Mouse (Mus musculus): ENCODE data around the gene Erbb2. TPM values are rescaled to one million over a fixed set of nuclear protein-coding genes. Genes with fewer than 3 reads are reported as not detected.

The Erbb2 gene
- total and polyA plus RNA-seq, 2 experiments: 0.72 to 1.0 TPM

GRCm38 (mm10) chr11:98445679-98446078 is 33.4 kb downstream of the Erbb2 start:
- peak; percentile 91 for DNase-seq (ENCODE audit: extremely low read depth, low read depth, low spot score)

DNA sequence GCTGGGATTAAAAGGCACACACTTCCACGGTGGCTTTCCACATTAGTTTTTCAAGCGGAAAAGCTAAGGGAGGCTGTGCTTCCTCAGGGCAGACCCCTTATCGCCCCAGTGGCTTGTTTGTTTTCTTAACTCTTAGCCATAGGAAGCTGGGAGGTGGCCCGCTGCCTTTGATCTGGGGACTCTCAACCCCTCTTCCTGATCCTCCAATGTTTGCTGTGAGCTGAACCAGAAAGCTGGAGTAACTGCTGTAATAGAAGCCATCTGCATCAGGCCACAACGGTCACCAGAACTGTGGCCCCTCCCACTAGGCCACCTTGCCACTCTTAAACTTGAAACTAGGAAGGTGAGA is 33.9 kb downstream of the Erbb2 start, which contains the start of gene Grb7:
Gene Grb7 (plus strand): TSS at position 182 of the 349 bp plus-strand sequence.
- Histone ChIP-seq H3K4me3 (ENCODE audit: insufficient read depth, low read depth, low read length) (peak within 1 kb of the TSS; percentile 79), H3K79me2 (ENCODE audit: control insufficient read depth, insufficient read depth, low read length) (peaks cover 22% of the 10 kb centered on the region; the same call in 1 of the 2 replicates), H3K9ac (ENCODE audit: low read depth, low read length) (peak within 1 kb of the TSS; percentile 83), H3K36me3 (ENCODE audit: control insufficient read depth, insufficient read depth, low read length) (peaks cover 6% of the 10 kb centered on the region), H3K4me1 (ENCODE audit: control insufficient read depth, insufficient read depth, low read length) (peaks cover 15% of the 10 kb centered on the region; the same call in 1 of the 2 replicates), H3K27ac (replicated peaks; ENCODE audit: insufficient read depth, low read depth, low read length) (peak within 1 kb of the TSS; percentile 97), H3K27me3 (ENCODE audit: control insufficient read depth, insufficient read depth, low read length) (no peaks in the 10 kb centered on the region)
- 3% methylated on average over 5 of the region's 5 CpGs for WGBS
- TF ChIP-seq CTCF (IDR thresholded peaks at IDR 0.05; ENCODE audit: low read depth, low read length): no peak
- no peak for TF ChIP-seq POLR2A (IDR thresholded peaks at IDR 0.05; ENCODE audit: extremely low read depth, insufficient read depth, low read length)
- no peak for DNase-seq (ENCODE audit: extremely low read depth, low read depth, low spot score)

More at GRCm38 (mm10) chr11:98445679-98446078, 33.4 kb downstream of the Erbb2 start:
- Histone ChIP-seq H3K79me2 (ENCODE audit: control insufficient read depth, insufficient read depth, low read length) (peaks cover 21% of the 10 kb centered on the region; the same call in 1 of the 2 replicates), H3K9ac (ENCODE audit: low read depth, low read length) (peak overlapping the region; percentile 71), H3K27me3 (ENCODE audit: control insufficient read depth, insufficient read depth, low read length) (no peaks in the 10 kb centered on the region), H3K4me3 (ENCODE audit: insufficient read depth, low read depth, low read length) (peak overlapping the region; percentile 5; the same call in 1 of the 2 replicates), H3K4me1 (ENCODE audit: control insufficient read depth, insufficient read depth, low read length) (peaks cover 11% of the 10 kb centered on the region; the same call in 1 of the 2 replicates), H3K36me3 (ENCODE audit: control insufficient read depth, insufficient read depth, low read length) (peaks cover under 1% of the 10 kb centered on the region; the same call in 1 of the 2 replicates), H3K27ac (replicated peaks; ENCODE audit: insufficient read depth, low read depth, low read length) (peak overlapping the region; percentile 97)
- 14% methylated on average over 4 of the region's 4 CpGs for WGBS
- no peak for TF ChIP-seq CTCF (IDR thresholded peaks at IDR 0.05; ENCODE audit: low read depth, low read length)
- TF ChIP-seq POLR2A (IDR thresholded peaks at IDR 0.05; ENCODE audit: extremely low read depth, insufficient read depth, low read length): no peak

- Histone ChIP-seq H3K9ac (ENCODE audit: low read depth, low read length) (peak overlapping the region; percentile 83), H3K4me1 (ENCODE audit: control insufficient read depth, insufficient read depth, low read length) (peaks cover 16% of the 10 kb centered on the region; the same call in 1 of the 2 replicates), H3K27me3 (ENCODE audit: control insufficient read depth, insufficient read depth, low read length) (no peaks in the 10 kb centered on the region), H3K27ac (replicated peaks; ENCODE audit: insufficient read depth, low read depth, low read length) (peak overlapping the region; percentile 97), H3K4me3 (ENCODE audit: insufficient read depth, low read depth, low read length) (peak overlapping the region; percentile 79), H3K36me3 (ENCODE audit: control insufficient read depth, insufficient read depth, low read length) (peaks cover 12% of the 10 kb centered on the region), H3K79me2 (ENCODE audit: control insufficient read depth, insufficient read depth, low read length) (peaks cover 23% of the 10 kb centered on the region; the same call in 1 of the 2 replicates)
- WGBS: 2% methylated on average over 33 of the region's 33 CpGs
- TF ChIP-seq CTCF (IDR thresholded peaks at IDR 0.05; ENCODE audit: low read depth, low read length) (no peak), POLR2A (IDR thresholded peaks at IDR 0.05; ENCODE audit: extremely low read depth, insufficient read depth, low read length) (peak; percentile 67; the same call in 1 of the 2 replicates)
- peak; percentile 100 for DNase-seq (ENCODE audit: extremely low read depth, low read depth, low spot score)
Measured at GRCm38 (mm10) chr11:98446562-98447474, 34.5 kb downstream of the Erbb2 start.

DNA sequence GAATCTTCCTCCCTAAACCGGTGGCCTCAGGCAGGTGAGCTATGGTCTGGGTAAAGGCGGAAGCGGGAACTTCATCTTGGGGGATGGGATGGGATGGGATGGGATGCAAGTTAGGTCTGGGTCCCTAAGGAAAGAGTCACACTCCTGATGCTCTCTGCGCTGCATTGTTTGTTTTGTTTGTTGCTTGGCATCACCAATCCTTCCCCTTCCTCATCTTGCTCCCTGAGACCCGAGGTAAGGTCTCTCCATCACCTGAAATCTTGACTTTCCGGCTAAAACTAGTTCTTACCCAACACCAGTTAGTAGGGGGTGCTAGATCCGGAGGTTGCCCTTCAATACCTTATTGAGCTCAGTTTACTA is 35.2 kb downstream of the Erbb2 start:
- H3K27me3 ChIP-seq (ENCODE audit: control insufficient read depth, insufficient read depth, low read length): no peaks in the 10 kb centered on the region

DNA sequence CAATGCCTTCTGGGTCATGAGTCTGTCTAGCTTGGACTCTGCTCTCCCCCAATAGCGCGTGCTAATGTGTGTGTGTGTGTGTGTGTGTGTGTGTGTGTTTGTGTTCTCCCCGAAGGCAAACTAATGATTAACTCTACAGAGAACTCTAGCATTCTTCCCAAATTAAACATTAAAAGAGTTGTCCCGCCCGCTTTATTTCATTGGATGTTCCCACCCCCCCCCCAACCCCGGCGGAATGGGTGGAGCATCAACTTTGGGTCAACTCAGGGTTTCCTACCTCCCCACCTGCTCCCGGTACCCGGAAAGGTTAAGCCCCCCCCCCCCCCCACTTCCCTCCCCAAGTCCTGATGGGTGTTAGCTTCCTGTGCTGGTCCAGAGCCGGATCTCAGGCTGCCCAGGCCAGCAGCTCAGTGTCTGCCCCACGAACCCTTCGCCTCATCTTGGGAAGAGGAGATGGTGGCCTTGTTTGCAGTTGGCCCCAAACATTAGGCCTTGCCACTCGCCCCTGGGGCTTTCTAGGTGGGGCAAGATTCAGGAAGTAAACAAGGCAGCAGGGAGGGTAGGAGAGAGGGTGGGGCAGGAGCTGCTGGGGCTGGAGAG is 36.0 kb downstream of the Erbb2 start:
- Histone ChIP-seq H3K4me3 (ENCODE audit: insufficient read depth, low read depth, low read length) (peak overlapping the region; percentile 87), H3K27me3 (ENCODE audit: control insufficient read depth, insufficient read depth, low read length) (no peaks in the 10 kb centered on the region), H3K4me1 (ENCODE audit: control insufficient read depth, insufficient read depth, low read length) (peaks cover 18% of the 10 kb centered on the region), H3K36me3 (ENCODE audit: control insufficient read depth, insufficient read depth, low read length) (peaks cover 26% of the 10 kb centered on the region), H3K27ac (replicated peaks; ENCODE audit: insufficient read depth, low read depth, low read length) (peak overlapping the region; percentile 97), H3K79me2 (ENCODE audit: control insufficient read depth, insufficient read depth, low read length) (peaks cover 23% of the 10 kb centered on the region; the same call in 1 of the 2 replicates), H3K9ac (ENCODE audit: low read depth, low read length) (peak overlapping the region; percentile 83)
- no peak for TF ChIP-seq CTCF (IDR thresholded peaks at IDR 0.05; ENCODE audit: low read depth, low read length)
- TF ChIP-seq POLR2A (IDR thresholded peaks at IDR 0.05; ENCODE audit: extremely low read depth, insufficient read depth, low read length): 0 out of 2 replicates have a peak, but pooled peaks have one; percentile 17
- 8% methylated on average over 13 of the region's 13 CpGs for WGBS
- DNase-seq (ENCODE audit: extremely low read depth, low read depth, low spot score): peak; percentile 91

More for the DNA sequence above, 35.2 kb downstream of the Erbb2 start:
- Histone ChIP-seq H3K4me3 (ENCODE audit: insufficient read depth, low read depth, low read length) (peak overlapping the region; percentile 79), H3K4me1 (ENCODE audit: control insufficient read depth, insufficient read depth, low read length) (peaks cover 18% of the 10 kb centered on the region), H3K9ac (ENCODE audit: low read depth, low read length) (peak overlapping the region; percentile 83), H3K27ac (replicated peaks; ENCODE audit: insufficient read depth, low read depth, low read length) (peak overlapping the region; percentile 97), H3K36me3 (ENCODE audit: control insufficient read depth, insufficient read depth, low read length) (peaks cover 18% of the 10 kb centered on the region), H3K79me2 (ENCODE audit: control insufficient read depth, insufficient read depth, low read length) (peaks cover 23% of the 10 kb centered on the region; the same call in 1 of the 2 replicates)
- peak; percentile 43 for DNase-seq (ENCODE audit: extremely low read depth, low read depth, low spot score)
- no peak for TF ChIP-seq CTCF (IDR thresholded peaks at IDR 0.05; ENCODE audit: low read depth, low read length)
- no peak for TF ChIP-seq POLR2A (IDR thresholded peaks at IDR 0.05; ENCODE audit: extremely low read depth, insufficient read depth, low read length)
- 2% methylated on average over 7 of the region's 7 CpGs for WGBS

Data from liver, adult 2 months (tissue).